Mouse (Mus musculus): Measurements from ENCODE around the gene Nav1.
A peak's percentile ranks its signal among the peaks of the same experiment; 100 is the strongest.

Gene Nav1

GRCm38 (mm10) chr1:135615715-135616641, 8.9 kb upstream of the Nav1 start:
- peak; percentile 53 for DNase-seq

- DNase-seq = no peak
These were observed 2.5 kb upstream of the Nav1 start for GRCm38 (mm10) chr1:135609621-135610020.

DNA sequence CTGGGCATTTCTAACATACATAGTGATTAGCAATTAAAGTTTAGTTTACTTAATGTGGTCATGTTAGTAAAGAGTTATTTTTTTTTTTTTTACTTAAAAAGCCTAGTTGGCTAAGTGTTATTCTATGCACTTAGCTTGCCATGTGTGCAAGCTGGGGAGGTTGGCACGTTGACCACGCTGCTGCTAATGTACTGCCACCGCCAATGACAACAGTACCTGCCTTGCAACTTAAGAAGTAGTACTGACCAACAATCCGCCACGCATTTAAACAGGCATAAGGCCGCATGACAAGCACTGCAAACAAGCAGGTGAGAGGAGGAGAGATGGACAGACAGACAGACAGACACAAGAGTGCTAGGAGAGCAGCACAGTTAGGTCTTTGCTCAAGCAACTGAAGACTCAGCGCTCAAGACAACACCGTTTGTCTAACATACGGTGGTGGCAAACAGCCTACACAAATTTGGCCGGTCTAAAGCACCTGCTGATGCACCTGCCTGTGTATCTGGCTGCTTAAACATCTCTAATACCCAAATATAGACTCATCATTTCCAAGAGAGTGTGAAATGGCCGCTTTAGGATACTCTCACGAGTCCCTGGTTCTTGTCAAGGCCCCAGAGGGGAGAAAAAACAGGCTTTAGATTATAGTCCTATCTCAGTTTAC, 610 bp downstream of the Nav1 start:
- no peak for DNase-seq

DNA sequence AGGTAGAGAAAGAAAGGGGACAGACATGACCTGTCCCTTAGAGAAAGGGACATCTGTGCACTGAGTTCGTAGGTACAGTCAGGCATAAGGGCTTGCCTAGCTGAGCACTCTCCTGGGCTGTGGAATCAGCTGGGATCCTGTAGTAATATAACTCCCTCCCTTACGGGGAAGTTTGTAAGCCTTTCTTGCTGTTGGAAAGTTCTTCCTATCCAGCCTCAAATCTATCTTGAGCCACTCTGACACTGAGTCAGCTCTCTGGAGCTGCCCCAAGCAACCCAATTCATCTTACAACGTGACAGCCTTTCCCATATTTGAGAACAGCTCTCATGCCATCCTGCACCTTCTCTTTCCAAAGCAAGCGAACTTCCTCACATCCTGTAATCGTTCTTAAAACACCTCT, 1.6 kb downstream of the Nav1 start:
- DNase-seq = no peak

- DNase-seq = no peak
These were observed 2.6 kb downstream of the Nav1 start for GRCm38 (mm10) chr1:135604361-135605052.

- no peak for DNase-seq
These were observed 3.8 kb downstream of the Nav1 start for GRCm38 (mm10) chr1:135603121-135603870.

- no peak for DNase-seq
These were observed 6.8 kb downstream of the Nav1 start for GRCm38 (mm10) chr1:135600023-135601005.

GRCm38 (mm10) chr1:135598251-135598879, 8.7 kb downstream of the Nav1 start:
- no peak for DNase-seq

- DNase-seq = no peak
These were observed 12.7 kb downstream of the Nav1 start for GRCm38 (mm10) chr1:135594279-135594903.

DNA sequence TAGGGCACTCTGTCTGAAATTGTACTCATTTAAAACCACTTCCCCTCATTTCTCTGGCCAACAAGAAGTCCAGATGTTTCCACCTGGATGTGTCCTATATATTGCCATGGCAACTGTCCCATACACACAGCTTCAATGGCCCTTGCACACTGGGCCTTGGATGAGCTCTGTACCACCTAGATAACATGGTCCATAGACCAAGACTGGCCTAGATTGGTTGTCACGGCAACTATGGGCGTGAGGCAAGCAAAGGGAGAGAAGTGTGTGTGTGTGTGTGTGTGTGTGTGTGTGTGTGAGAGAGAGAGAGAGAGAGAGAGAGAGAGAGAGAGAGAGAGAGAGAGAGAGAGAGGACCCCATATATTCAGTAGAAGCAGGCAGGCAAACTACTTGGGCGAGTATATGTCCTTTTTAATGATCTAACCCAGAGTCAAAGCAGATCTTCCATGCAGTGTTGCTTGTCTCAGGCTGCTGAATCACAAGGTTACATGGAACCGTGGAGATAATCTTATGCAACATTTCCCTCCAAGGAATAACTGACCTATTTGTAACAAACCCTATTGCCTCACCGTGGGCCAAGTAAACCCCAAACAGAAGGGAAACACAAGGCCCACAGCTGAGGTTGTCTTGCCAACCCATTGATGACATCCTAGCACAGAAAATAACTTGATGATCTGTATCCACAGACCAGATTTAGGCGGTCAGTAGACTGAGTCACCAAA, 13.4 kb downstream of the Nav1 start:
- DNase-seq = no peak

DNA sequence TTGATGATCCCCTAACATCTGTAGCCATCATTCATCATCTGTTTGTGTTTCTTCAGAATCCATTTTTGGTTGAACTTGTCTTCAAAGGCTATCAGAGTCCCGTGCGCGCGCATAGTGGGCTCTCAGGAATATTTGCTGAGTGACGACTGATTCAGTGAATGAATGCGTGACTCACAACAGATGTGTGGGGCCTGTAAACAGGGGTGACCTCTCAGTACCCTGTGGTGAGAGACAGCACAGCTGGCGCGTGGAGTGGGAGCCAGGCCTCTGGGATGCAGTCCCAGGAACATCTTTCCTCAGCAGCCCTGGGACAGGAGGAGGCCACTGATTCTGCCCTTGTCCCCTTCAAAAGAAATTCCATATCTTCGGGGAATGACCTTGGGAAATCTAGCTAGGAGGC, 16.3 kb downstream of the Nav1 start:
- no peak for DNase-seq

DNA sequence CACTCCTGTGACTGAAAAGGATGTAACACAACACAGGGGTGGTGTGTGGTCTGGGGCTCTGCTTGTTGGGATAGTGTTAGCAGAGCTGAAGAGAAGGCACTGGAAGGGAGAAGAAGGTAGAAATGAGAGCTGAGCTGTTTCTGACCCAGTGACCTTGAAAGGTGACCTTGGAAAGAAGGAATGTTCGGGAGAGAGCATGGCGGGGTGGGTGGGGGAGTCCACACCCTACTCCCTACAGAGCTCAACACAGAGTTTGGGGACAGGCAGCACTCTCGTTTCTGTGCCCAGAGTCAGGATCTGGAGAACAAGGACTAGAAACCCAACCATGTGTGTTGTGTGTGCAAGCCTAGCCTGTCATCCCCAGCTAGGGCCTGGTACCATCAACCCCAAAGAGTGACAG, 18.1 kb downstream of the Nav1 start:
- DNase-seq = no peak

DNA sequence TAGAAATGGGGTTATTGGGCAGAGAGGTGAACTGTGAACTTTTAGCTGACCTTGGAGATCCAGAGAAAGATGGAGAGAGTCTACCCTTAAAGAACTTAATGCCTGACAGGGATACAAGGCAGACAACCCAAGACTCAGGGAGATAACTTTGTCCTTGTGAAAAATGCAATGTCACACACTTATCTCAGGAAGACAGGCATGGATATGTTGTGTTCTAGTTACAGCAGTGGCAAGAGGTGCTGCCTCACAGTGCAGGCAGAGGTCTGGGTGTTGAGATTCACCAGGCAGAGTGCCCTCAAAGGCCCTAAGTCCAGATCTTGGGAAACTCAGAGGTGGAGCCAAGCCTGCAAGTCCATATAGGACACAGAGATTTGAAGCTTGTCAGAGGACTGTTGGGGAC, 20.2 kb downstream of the Nav1 start:
- no peak for DNase-seq

DNA sequence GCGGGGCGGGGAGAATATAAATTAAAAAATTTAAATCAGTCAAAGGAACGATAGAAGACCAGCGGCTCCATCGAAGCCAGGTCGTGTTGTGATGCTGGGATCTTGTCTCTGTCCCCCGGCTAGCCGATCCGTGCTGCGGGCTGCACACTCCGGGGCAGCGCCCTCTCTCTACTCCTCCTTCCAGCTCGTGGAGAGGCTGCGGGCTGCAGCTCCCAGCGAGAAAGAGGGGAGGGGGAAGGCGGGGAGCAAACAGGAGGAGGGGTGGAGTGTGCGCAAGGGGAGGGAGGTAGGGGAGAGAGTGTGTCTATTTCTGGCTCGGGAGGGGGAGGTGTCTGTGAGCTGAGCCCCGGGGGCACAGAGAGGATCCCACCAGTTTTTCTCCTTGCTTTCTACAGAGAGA, 21.5 kb downstream of the Nav1 start:
- DNase-seq = peak; percentile 72

DNA sequence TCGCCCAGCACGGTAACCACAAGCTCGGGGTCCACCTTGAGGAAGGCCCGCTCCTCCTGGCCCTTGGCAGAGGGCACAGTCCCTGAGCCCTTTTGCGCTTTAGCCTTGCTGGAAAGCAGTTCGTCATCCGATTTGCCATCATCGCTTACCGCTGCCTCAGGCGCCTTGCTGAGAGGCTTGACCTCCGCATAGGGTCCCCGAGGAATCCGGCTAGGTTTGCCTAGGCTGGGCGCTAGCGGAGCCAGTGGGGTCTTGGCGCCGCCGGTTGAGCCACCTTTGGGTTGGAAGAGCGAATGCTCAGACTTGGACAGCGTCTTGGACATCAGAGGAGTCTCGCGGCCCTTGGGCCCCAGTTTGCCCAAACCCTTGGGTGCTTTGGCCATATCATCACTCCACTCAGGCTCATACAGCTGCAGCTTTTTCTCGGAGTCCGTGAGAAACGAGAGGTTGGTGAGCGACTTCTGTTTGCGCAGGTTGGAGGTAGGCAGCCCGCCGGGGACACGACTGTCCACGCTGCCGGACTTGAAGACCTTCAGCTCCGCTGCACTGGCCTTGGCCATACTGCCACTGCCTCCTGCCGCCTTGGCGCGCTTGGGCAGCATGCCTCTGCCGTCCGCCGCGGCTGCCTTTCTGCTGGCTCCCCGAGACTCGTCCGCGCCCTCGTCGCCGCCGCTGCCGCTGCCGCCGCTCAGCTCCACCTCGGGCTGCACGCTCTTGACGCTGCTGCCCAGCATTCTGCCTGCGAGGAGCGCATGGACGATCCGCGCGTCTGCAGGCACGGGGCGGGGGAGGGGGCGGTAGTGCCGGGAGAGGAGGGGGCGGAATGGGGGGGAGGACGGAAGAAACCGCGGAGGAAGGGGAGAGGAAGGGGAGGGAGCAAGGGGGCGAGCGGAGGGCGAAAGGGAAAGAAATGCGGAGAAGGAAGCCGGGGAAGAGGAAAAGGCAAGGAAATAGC, 22.2 kb downstream of the Nav1 start:
- peak; percentile 78 for DNase-seq

DNA sequence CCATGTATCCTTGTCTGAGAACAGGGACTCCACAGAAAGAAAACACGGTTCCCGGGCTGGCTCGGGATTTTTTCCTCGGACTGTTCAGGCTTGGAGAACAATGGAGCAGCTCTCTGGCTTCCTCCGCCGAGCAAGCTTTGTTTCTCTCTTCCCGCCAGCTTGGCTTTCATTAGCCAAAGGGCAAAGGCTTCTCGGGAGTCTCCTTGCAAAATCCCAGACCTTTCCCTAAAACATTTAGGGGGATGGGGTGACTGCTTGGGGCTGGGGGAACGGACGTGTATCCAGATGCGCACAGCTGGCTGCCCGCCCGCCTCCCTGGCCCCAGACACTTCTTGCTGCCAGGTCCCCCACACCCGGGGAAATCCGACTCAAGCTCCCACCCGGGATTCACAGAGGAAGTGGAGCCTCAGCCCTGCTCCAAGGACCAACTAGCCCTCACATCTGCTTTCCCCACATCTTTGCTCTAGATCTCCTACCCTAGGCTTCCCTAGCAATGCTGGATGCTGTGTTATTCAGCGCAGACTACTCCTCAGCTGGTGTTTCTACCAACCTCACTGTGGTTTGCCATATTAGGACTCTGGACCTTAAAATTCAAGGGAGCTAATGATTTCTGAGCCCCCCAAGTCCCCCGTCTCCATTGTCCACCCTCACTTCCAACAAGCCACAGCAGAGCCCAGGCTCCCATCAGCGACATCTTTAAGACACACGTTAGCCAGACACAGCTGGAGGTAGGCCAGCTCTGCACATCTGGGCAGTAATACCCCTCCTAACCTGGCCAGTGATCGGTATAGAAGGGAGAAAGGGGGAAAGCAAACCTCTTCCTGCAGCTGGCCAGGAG, 23.2 kb downstream of the Nav1 start:
- DNase-seq = peak; percentile 65

DNA sequence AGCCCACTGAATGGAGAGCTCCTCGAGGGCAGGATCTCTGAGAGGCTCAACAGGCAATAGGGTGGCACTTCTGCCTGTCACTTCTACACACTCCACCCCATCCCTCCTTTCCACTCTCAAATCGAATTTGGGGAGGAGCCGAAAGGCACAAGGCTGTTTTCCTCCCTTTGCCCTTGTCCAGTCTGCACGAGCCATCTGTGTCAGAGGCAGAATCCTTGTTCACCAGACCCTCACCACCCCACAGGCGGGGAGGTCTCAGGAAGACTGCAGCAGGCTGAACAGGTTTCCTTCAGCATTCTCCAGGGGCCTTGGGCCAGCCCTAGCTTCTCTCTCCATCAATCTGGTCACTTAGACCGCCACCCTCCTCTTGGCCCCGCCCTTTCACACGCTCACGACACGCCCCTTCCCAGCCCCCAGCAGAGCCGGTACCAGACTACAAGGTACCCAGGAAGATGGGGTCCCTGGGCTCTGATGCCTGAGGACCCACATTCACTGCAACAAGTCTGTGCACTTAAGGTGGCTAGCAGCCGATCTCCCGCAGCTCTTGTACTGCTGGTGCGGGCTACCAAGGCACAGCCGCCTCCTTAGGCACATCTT, 23.9 kb downstream of the Nav1 start:
- peak; percentile 63 for DNase-seq
